In the genomic region with DNA sequence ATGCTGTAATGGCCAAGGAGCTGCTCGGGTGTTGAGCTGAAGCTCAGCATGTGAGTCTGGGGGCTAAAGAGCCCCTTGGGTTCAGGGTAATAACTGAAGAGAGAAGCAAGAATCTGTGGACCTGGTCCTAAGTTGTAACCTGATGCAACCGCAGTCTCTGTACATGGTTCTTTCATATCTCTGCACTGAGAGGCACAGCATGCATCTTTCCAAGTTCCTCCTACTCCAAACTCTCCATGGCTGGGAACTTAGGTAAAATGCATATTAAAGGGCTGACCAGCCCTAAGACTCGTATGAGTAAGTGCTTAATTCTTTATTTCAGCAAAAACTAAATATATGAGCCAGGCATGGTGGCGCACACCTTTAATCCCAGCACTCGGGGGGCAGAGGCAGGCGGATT, we compare ENCODE assay signal across 21 mouse cellular contexts. TPM values are rescaled to one million over a fixed set of nuclear protein-coding genes. Genes with fewer than 3 reads are reported as not detected.
DNase-seq lines count a peak whose midpoint lies in the region; TF ChIP-seq lines count a peak whose summit lies in the region.
"Had no signal": no experiment of that assay in that cellular context is flagged by ENCODE, and none has a peak within 500 bp of the region (broad histone marks: within the 10 kb centered on the region; RNA-seq: fewer than 3 reads in every experiment).

No protein-coding gene starts in this region.

- TF ChIP-seq CTCF in MEL (IDR thresholded peaks at IDR 0.05 in 2 of 3, conservative IDR thresholded peaks at IDR 0.05 in 1 of 3; ENCODE audit: control insufficient read depth in 1 of 3, insufficient read depth in 1 of 3, low read depth in 2 of 3, low read length in 3 of 3, poor library complexity in 1 of 3, severe bottlenecking in 1 of 3), result no peak

- H3K4me1 ChIP-seq in MEL (ENCODE audit: control insufficient read depth in 1 of 2, insufficient read depth in 2 of 2, low read length in 2 of 2), result peaks cover 4 to 6% of the 10 kb centered on the region in 2 experiments; a peak in 3 of 4 replicates

- TF ChIP-seq POLR2A in MEL (IDR thresholded peaks at IDR 0.05; ENCODE audit: control insufficient read depth in 1 of 2, insufficient read depth in 1 of 2, low read depth in 1 of 2, low read length in 2 of 2, poor library complexity in 1 of 2), result no peak

- H3K79me2 ChIP-seq in MEL (ENCODE audit: control insufficient read depth, insufficient read depth, low read length, poor library complexity), result peaks cover 9% of the 10 kb centered on the region

- TF ChIP-seq RAD21 in MEL (IDR thresholded peaks at IDR 0.05; ENCODE audit: low read depth, low read length), result no peak

- intact Hi-C loops in heart, postnatal 25 days (cut with DNase I), result no loop called here

- H3K9me3 ChIP-seq in MEL (replicated peaks; ENCODE audit: insufficient read depth, low read length), result no peaks in the 10 kb centered on the region
- H3K9me3 ChIP-seq: G1E had no signal

- no peak overlapping the region; the same call in 1 of the 2 replicates for H3K27ac ChIP-seq in MEL (ENCODE audit: control insufficient read depth, low read depth, low read length)

- DNase-seq in heart, adult 11 months, result peak; percentile 2
- DNase-seq in heart, postnatal 25 days (ENCODE audit: low spot score), result no peak
- peak; percentile 74 for DNase-seq in MEL (ENCODE audit: low read depth, low spot score)
- DNase-seq in MEL-GATA-1-ER (ENCODE audit: extremely low read depth, low read depth), result peak; percentile 59
- DNase-seq in liver, result no peak
- DNase-seq in cerebellum, adult 9-10 months, result no peak
- DNase-seq: adrenal gland, adult 2 months; adrenal gland, adult 8-10 months; adrenal gland, postnatal 10 days; adrenal gland, postnatal 14 days; adrenal gland, postnatal 25 days; adrenal gland, postnatal 36 days; B cell, adult 2 months; cerebellum, adult 11 months; cerebellum, adult 11-12 months; cerebellum, adult 18-20 months; cerebellum, adult 2 months; cerebellum, adult 8-10 months had no signal

- H3K9ac ChIP-seq in MEL (ENCODE audit: control insufficient read depth, low read depth, low read length, poor library complexity, severe bottlenecking), result no peak overlapping the region

- no peak overlapping the region for H3K4me3 ChIP-seq in MEL (ENCODE audit: control insufficient read depth in 1 of 2, insufficient read depth in 1 of 2, low read depth in 2 of 2, low read length in 2 of 2)

- H3K27me3 ChIP-seq in MEL (ENCODE audit: control insufficient read depth in 1 of 2, insufficient read depth in 2 of 2, low read length in 2 of 2), result no peaks in the 10 kb centered on the region
- H3K27me3 ChIP-seq: CH12.LX, Patski had no signal

- H3K36me3 ChIP-seq in MEL (ENCODE audit: control insufficient read depth in 1 of 2, insufficient read depth in 2 of 2, low read length in 2 of 2), result peaks cover 0 to 2% of the 10 kb centered on the region in 2 experiments; a peak in 1 of 4 replicates

- peak; percentile 48 to 50 for TF ChIP-seq EP300 in MEL (IDR thresholded peaks at IDR 0.05; ENCODE audit: low read depth in 1 of 2, low read length in 2 of 2)

TF ChIP-seq in MEL, 35 proteins besides CTCF, POLR2A, EP300 and RAD21:
- 0 out of 2 replicates have a peak, but pooled peaks have one; percentile 22 for TF ChIP-seq GATA1 (IDR thresholded peaks at IDR 0.05; ENCODE audit: low read depth, low read length)
- no peak for TF ChIP-seq BHLHE40 (IDR thresholded peaks at IDR 0.05; ENCODE audit: borderline replicate concordance, low read depth, low read length)
- TF ChIP-seq E2F4 (IDR thresholded peaks at IDR 0.05; ENCODE audit: borderline replicate concordance, low read depth, low read length), result no peak
- TF ChIP-seq POLR2AphosphoS5 (IDR thresholded peaks at IDR 0.05; ENCODE audit: borderline replicate concordance, low read depth, low read length), result no peak
- TF ChIP-seq SMC3 (IDR thresholded peaks at IDR 0.05; ENCODE audit: low read depth, low read length), result no peak
- TF ChIP-seq TCF12 (IDR thresholded peaks at IDR 0.05; ENCODE audit: low read depth, low read length), result peak; percentile 33; the same call in 1 of the 2 replicates
- TF ChIP-seq TAL1 (IDR thresholded peaks at IDR 0.05; ENCODE audit: low read length), result peak; percentile 56

RNA-seq across cellular contexts. Expression of a gene that starts 6.3 kb away (rescaled TPM):
- total RNA-seq in heart, postnatal 25 days (2021), result 10 to 100 TPM; 42.9 to 46.3 TPM
- total RNA-seq in MEL (2012; rRNA removed), result 18.0 and 18.8 TPM in 2 replicates
- polyA plus RNA-seq in MEL (2012; ENCODE audit: insufficient read depth in 1 of 2, insufficient read length in 2 of 2, low read depth in 1 of 2, low replicate concordance in 2 of 2, missing spikeins in 1 of 2), result 10 to 100 TPM in 1 of 2 experiments, not detected in 1; 20.4 TPM

Comparison
In these comparisons a context has a peak if more than half of its experiments do, and no peak if none do; other contexts are left out.
1. DNase-seq: peak in heart, adult 11 months (single experiment), MEL (single experiment) and MEL-GATA-1-ER (single experiment); none in heart, postnatal 25 days (single experiment), liver (single experiment) and cerebellum, adult 9-10 months (single experiment).